ENCODE assay signal across 13 mouse cellular contexts in genomic region chr4:152202905-152203304, GRCm38 (mm10). TPM values are rescaled to one million over a fixed set of nuclear protein-coding genes. Genes with fewer than 3 reads are reported as not detected.
A peak's percentile ranks its signal among the peaks of the same experiment; 100 is the strongest.
DNase-seq lines count a peak whose midpoint lies in the region; ATAC-seq and TF ChIP-seq lines count a peak whose summit lies in the region.
"Had no signal": no experiment of that assay in that cellular context is flagged by ENCODE, and none has a peak within 500 bp of the region (broad histone marks: within the 10 kb centered on the region; RNA-seq: fewer than 3 reads in every experiment).

No protein-coding gene starts in this region.

- H3K4me3 ChIP-seq in forebrain, postnatal 0 days (ENCODE audit: low read depth, low read length): no peak overlapping the region
- no peak overlapping the region for H3K4me3 ChIP-seq in forebrain, embryonic 15.5 days
- H3K4me3 ChIP-seq in layer of hippocampus, adult 2 months: no peak overlapping the region
- no peak overlapping the region for H3K4me3 ChIP-seq in cortical plate, adult 2 months (ENCODE audit: insufficient read depth, low read length)
- H3K4me3 ChIP-seq in olfactory bulb, adult 2 months (ENCODE audit: insufficient read depth, low read depth, low read length): no peak overlapping the region
- H3K4me3 ChIP-seq: myocyte had no signal

- peak overlapping the region; percentile 46; the same call in 1 of the 2 replicates for H3K27ac ChIP-seq in forebrain, postnatal 0 days (ENCODE audit: low read depth, low read length)
- no peak overlapping the region for H3K27ac ChIP-seq in forebrain, embryonic 15.5 days (replicated peaks)
- peak overlapping the region; percentile 87 for H3K27ac ChIP-seq in layer of hippocampus, adult 2 months
- H3K27ac ChIP-seq in cortical plate, adult 2 months (ENCODE audit: insufficient read depth, low read length): peak overlapping the region; percentile 11
- H3K27ac ChIP-seq in olfactory bulb, adult 2 months (ENCODE audit: insufficient read depth, low read depth, low read length): peak overlapping the region; percentile 80
- H3K27ac ChIP-seq: hindbrain, embryonic 14.5 days had no signal

- 63% methylated on average over 3 of the region's 3 CpGs for WGBS in forebrain, postnatal 0 days
- 93% methylated on average over 3 of the region's 3 CpGs for WGBS in forebrain, embryonic 15.5 days
- 40% methylated on average over 3 of the region's 3 CpGs for WGBS in olfactory bulb, adult 2 months

- H3K4me2 ChIP-seq in forebrain, postnatal 0 days (ENCODE audit: low read depth): no peak overlapping the region
- no peak overlapping the region for H3K4me2 ChIP-seq in forebrain, embryonic 15.5 days (replicated peaks)
- H3K4me2 ChIP-seq: hindbrain, embryonic 14.5 days had no signal

- peaks cover 16% of the 10 kb centered on the region for H3K4me1 ChIP-seq in forebrain, postnatal 0 days (ENCODE audit: insufficient read depth)
- peaks cover 6% of the 10 kb centered on the region for H3K4me1 ChIP-seq in forebrain, embryonic 15.5 days
- H3K4me1 ChIP-seq in cortical plate, adult 2 months (ENCODE audit: control insufficient read depth, insufficient read depth, low read length): peaks cover 15% of the 10 kb centered on the region
- peaks cover 42% of the 10 kb centered on the region for H3K4me1 ChIP-seq in olfactory bulb, adult 2 months (ENCODE audit: control insufficient read depth, insufficient read depth, low read length)

- H3K9me3 ChIP-seq in forebrain, postnatal 0 days (ENCODE audit: low read length): no peaks in the 10 kb centered on the region
- no peaks in the 10 kb centered on the region for H3K9me3 ChIP-seq in forebrain, embryonic 15.5 days

- 0 out of 2 replicates have a peak, but pooled peaks have one; percentile 16 for TF ChIP-seq POLR2A in cortical plate, adult 2 months (IDR thresholded peaks at IDR 0.05; ENCODE audit: extremely low read depth, insufficient read depth, low read length)
- no peak for TF ChIP-seq POLR2A in olfactory bulb, adult 2 months (IDR thresholded peaks at IDR 0.05; ENCODE audit: insufficient read depth, low read depth, low read length)

- H3K27me3 ChIP-seq in forebrain, postnatal 0 days (ENCODE audit: insufficient read depth, low read length): no peaks in the 10 kb centered on the region
- H3K27me3 ChIP-seq in forebrain, embryonic 15.5 days: no peaks in the 10 kb centered on the region

- intact Hi-C loops in gastrocnemius, postnatal 14 days (cut with DNase I; ENCODE audit: low total_unique reads): no loop called here

- ATAC-seq in forebrain, postnatal 0 days: peak; percentile 50
- ATAC-seq in forebrain, embryonic 15.5 days (replicated peaks): no peak
- ATAC-seq: lung, postnatal 0 days had no signal

- no peak overlapping the region for H3K9ac ChIP-seq in forebrain, postnatal 0 days
- H3K9ac ChIP-seq in forebrain, embryonic 15.5 days (replicated peaks): no peak overlapping the region
- H3K9ac ChIP-seq: hindbrain, embryonic 14.5 days had no signal

- peaks cover 5% of the 10 kb centered on the region; the same call in 1 of the 2 replicates for H3K36me3 ChIP-seq in forebrain, postnatal 0 days (ENCODE audit: insufficient read depth)
- no peaks in the 10 kb centered on the region for H3K36me3 ChIP-seq in forebrain, embryonic 15.5 days

- DNase-seq in forebrain, postnatal 0 days: peak; percentile 46
- DNase-seq in layer of hippocampus, adult 2 months (ENCODE audit: low spot score in 2 of 2): peak; percentile 50 to 69
- DNase-seq in layer of hippocampus, adult 11-12 months (ENCODE audit: low spot score): no peak
- DNase-seq in spleen, adult 12 weeks (ENCODE audit: low spot score): no peak
- DNase-seq in gastrocnemius, postnatal 14 days: no peak
- DNase-seq: cerebellum, adult 8-10 months had no signal

- TF ChIP-seq CTCF in forebrain, postnatal 0 days (IDR thresholded peaks at IDR 0.05; ENCODE audit: low read depth): no peak
- no peak for TF ChIP-seq CTCF in layer of hippocampus, adult 2 months (conservative IDR thresholded peaks at IDR 0.05)
- TF ChIP-seq CTCF in cortical plate, adult 2 months (IDR thresholded peaks at IDR 0.05; ENCODE audit: extremely low read depth, insufficient read depth, low read length): no peak
- TF ChIP-seq CTCF in olfactory bulb, adult 2 months (IDR thresholded peaks at IDR 0.05; ENCODE audit: insufficient read depth, low read depth, low read length): no peak

RNA-seq across cellular contexts. Expression of gene Acot7, which starts 25.0 kb away (rescaled TPM):
- total RNA-seq in forebrain, postnatal 0 days (2014; rRNA removed): 191 and 193 TPM in 2 replicates
- polyA plus RNA-seq in forebrain, postnatal 0 days (2015; fragmentation: Nextera tagmentation; extraction: Ambion mirVana): 411 and 466 TPM in 2 replicates
- 210 and 219 TPM in 2 replicates for polyA plus RNA-seq in forebrain, embryonic 15.5 days (2015; fragmentation: Nextera tagmentation; extraction: Ambion mirVana)
- total RNA-seq in layer of hippocampus, adult 2 months (2021): 100 to 1,000 TPM; 306 to 335 TPM
- polyA plus RNA-seq in cortical plate, adult 2 months (2012; rRNA removed): 333 and 334 TPM in 2 replicates
- not detected in 2 replicates for polyA plus RNA-seq in olfactory bulb, adult 2 months (2012; ENCODE audit: insufficient read depth, insufficient read length, low replicate concordance, missing spikeins)
- 10 to 100 TPM; 12.5 to 13.2 TPM for total RNA-seq in gastrocnemius, postnatal 14 days (2021)

RNA-seq across cellular contexts. Expression of gene Hes2, which starts 44.2 kb away (rescaled TPM):
- total RNA-seq in forebrain, postnatal 0 days (2014; rRNA removed): not detected in 2 replicates
- polyA plus RNA-seq in forebrain, postnatal 0 days (2015; fragmentation: Nextera tagmentation; extraction: Ambion mirVana): not detected in 2 replicates
- polyA plus RNA-seq in forebrain, embryonic 15.5 days (2015; fragmentation: Nextera tagmentation; extraction: Ambion mirVana): not detected in 2 replicates
- not detected for total RNA-seq in layer of hippocampus, adult 2 months (2021)
- polyA plus RNA-seq in cortical plate, adult 2 months (2012; rRNA removed): not detected in 2 replicates
- not detected in 2 replicates for polyA plus RNA-seq in olfactory bulb, adult 2 months (2012; ENCODE audit: insufficient read depth, insufficient read length, low replicate concordance, missing spikeins)
- not detected for total RNA-seq in gastrocnemius, postnatal 14 days (2021)
- total RNA-seq: left cerebral cortex, adult 8-10 months had no signal
- polyA plus RNA-seq: hindbrain, embryonic 14.5 days; myocyte had no signal

RNA-seq across cellular contexts. Expression of gene Espn, which starts 50.7 kb away (rescaled TPM):
- 0.08 and 0.71 TPM in 2 replicates for total RNA-seq in forebrain, postnatal 0 days (2014; rRNA removed)
- 0.50 and 0.69 TPM in 2 replicates for polyA plus RNA-seq in forebrain, postnatal 0 days (2015; fragmentation: Nextera tagmentation; extraction: Ambion mirVana)
- polyA plus RNA-seq in forebrain, embryonic 15.5 days (2015; fragmentation: Nextera tagmentation; extraction: Ambion mirVana): 0.09 and 0.10 TPM in 2 replicates
- total RNA-seq in layer of hippocampus, adult 2 months (2021): 1 to 10 TPM; 1.2 to 1.9 TPM
- 1.8 and 2.6 TPM in 2 replicates for polyA plus RNA-seq in cortical plate, adult 2 months (2012; rRNA removed)
- not detected in 2 replicates for polyA plus RNA-seq in olfactory bulb, adult 2 months (2012; ENCODE audit: insufficient read depth, insufficient read length, low replicate concordance, missing spikeins)
- total RNA-seq in gastrocnemius, postnatal 14 days (2021): under 1 TPM; 0.58 to 0.90 TPM

Comparison
In these comparisons a context has a peak if more than half of its experiments do, and no peak if none do; other contexts are left out.
1. DNase-seq: peak in forebrain, postnatal 0 days (single experiment) and layer of hippocampus, adult 2 months (2 of 2); none in layer of hippocampus, adult 11-12 months (single experiment), spleen, adult 12 weeks (single experiment) and gastrocnemius, postnatal 14 days (single experiment).
2. RNA of gene Acot7, which starts 25.0 kb away (polyA plus RNA-seq): 411 to 466 TPM in forebrain, postnatal 0 days, 333 to 334 TPM in cortical plate, adult 2 months and 210 to 219 TPM in forebrain, embryonic 15.5 days; not detected in olfactory bulb, adult 2 months; every median in the first group is over 100 times any median in the second.